Mouse (Mus musculus) Patski (cell line): ENCODE measurements around the gene Vps37c. TPM values are rescaled to one million over a fixed set of nuclear protein-coding genes. Genes with fewer than 3 reads are reported as not detected.

Experiments used
- ATAC-seq: fragments of 100-300 bp; one replicate; pipeline ENCODE4 v1.8.0; 2021
- CTCF ChIA-PET: fragments of 350-600 bp; sonication (Branson Sonifier 250); formaldehyde crosslinking; loops from one replicate; lab custom pipeline; 2022; ENCODE audit warnings: inconsistent platforms; lab: Charles Lee
- POLR2A ChIA-PET: fragments of 350-600 bp; sonication (Branson Sonifier 250); formaldehyde crosslinking; loops from one replicate; lab custom pipeline; 2022; ENCODE audit warnings: antibody characterized with exemption, inconsistent platforms; lab: Charles Lee
- DNase-seq: peaks from one replicate; pipeline ENCODE4 v3.0.0-alpha.2; 2011; ENCODE audit warnings: low read depth, low spot score
- H3K27me3 ChIP-seq: fragments of 371-371 bp; one replicate; pipeline ENCODE4 v1.5.1; 2021
- CTCF ChIP-seq: fragments of 100-300 bp; IDR thresholded peaks from one replicate; pipeline ENCODE4 v1.5.1; 2021
- in situ Hi-C: fragments of 300-500 bp; cut with MboI; formaldehyde crosslinking; loops from 3 replicates; pipeline ENCODE4 v1.11.1; 2018; ENCODE audit warnings: low pct_unique_long_range_greater_than_20kb, mixed read lengths
- polyA plus RNA-seq: library from polyadenylated mRNA; unstranded; gene quantifications from one replicate; pipeline ENCODE4 v1.2.3, GENCODE M21; 2021

Vps37c gene
- polyA plus RNA-seq, 1 experiment from 2014 or later: 52.9 TPM

DNA sequence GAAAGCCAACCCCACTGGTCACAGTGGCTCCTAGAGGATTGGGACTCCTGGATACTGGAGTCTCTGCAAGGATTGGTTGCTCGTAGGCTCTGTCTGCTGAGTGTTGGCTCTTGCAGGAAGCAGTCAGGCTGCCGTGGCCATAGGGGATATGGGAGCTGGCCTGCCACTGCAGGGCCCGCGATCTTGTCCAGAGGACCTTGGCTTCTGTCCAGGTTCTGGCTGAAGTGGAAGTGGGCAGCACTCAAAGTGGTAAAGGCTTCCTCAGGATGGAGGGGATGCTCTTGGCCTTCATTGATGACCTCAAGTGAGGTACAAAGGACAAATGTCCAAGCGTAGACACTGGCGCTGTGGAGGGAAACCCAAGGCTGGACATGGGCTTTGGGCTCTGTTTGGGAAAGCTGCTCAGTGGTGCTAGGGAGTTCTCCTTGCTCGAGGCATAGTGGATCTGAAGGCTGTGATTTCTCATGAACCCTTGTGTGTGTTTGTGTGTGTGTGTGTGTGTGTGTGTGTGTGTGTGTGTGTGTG lies 29.8 kb downstream of the Vps37c start:
- no peak for DNase-seq

DNA sequence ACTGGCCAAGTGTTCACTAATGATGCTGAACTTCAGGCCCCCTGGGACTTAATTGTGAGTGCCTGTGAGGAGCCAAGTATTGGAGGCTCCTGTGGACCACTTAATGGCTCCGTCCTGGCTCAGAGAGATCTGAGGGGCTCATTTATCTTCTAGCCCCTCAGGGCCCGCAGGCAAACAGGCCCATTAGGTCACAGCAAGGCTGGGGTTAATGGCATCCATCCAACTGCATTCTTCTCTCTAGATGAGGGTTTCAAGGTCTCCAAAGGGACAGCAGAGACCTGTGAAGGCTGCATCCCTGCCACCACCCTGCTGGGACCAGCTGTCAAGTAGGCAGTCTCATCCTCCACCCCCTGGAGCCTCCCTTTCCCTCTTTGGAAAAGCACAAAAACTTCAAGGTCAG lies 31.2 kb downstream of the Vps37c start:
- CTCF ChIA-PET: no interaction called here
- no peaks in the 10 kb centered on the region for H3K27me3 ChIP-seq
- no peak for TF ChIP-seq CTCF
- POLR2A ChIA-PET: interaction anchor here (0.7 kb wide), 1 partner anchor 202 kb away, joined by 3 read pairs; no protein-coding TSS in a partner anchor
- in situ Hi-C loops: loop anchor here (5.0 to 10.0 kb wide), 3 partner anchors 125 to 238 kb away; no protein-coding TSS in a partner anchor
- no peak for ATAC-seq
- DNase-seq: no peak

More for the DNA sequence above, 29.8 kb downstream of the Vps37c start:
- POLR2A ChIA-PET: interaction anchor here (0.6 to 0.8 kb wide), 3 partner anchors 32 to 240 kb away, joined by 4 read pairs; no protein-coding TSS in a partner anchor
- no peak for ATAC-seq
- CTCF ChIA-PET: interaction anchor here (0.7 to 2.1 kb wide), 2 partner anchors 9 to 99 kb away, joined by 3 to 7 read pairs; no protein-coding TSS in a partner anchor
- no peaks in the 10 kb centered on the region for H3K27me3 ChIP-seq
- no peak for TF ChIP-seq CTCF
- in situ Hi-C loops: loop anchor here (5.0 to 10.0 kb wide), 3 partner anchors 126 to 239 kb away; no protein-coding TSS in a partner anchor

DNA sequence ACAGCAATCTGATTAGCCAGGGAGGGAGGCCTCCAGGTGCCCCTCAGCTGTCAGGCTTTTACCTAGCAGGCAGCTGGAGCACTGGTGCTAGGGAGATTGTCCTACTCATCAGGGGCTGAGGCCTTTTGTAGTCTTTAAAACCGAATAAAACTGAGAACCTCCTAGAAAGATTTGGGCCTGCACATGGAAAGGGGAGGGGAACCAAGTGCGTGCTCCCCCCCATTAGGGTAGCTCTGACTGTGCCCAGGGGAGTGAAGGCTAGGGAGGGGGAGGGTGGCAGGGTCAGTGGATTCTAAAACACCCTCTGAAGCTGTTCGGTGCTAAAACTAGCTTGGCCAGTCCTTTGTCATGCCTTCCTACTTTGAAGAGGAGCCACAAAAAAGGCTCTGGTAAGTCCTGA lies 32.0 kb downstream of the Vps37c start:
- ATAC-seq: no peak
- H3K27me3 ChIP-seq: no peaks in the 10 kb centered on the region
- in situ Hi-C loops: no loop called here
- ChIA-PET POLR2A (interaction anchor here (0.7 to 0.9 kb wide), 2 partner anchors 65 to 201 kb away, joined by 3 to 4 read pairs; no protein-coding TSS in a partner anchor), CTCF (interaction anchor here (1.0 to 2.2 kb wide), 3 partner anchors 10 to 110 kb away, joined by 3 to 5 read pairs (median 5); partner anchors contain the start of gene Cd6)
- no peak for TF ChIP-seq CTCF
- DNase-seq: no peak

DNA sequence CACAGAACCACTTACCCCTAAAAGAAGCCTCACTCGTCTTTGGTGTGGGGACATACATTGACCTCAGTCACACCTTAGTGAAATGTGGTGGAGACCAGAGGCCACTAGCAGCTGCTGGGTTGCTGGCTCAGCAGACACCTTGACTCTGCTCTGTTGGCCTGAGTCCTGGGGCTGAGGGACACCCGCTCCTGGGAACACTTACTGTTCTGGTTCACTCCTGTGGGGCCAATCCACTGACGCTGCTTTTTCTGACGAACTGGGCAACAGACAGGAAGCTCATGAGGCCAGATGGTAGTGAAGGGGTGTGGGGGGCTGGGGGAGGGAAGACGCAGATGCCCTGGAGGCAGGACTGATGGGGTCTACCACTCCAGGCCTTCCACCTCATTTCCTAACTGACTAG lies 32.5 kb downstream of the Vps37c start:
- in situ Hi-C loops: no loop called here
- CTCF ChIA-PET: interaction anchor here (1.0 to 2.2 kb wide), 4 partner anchors 9 to 109 kb away, joined by 3 to 5 read pairs (median 4); partner anchors contain the start of gene Cd6
- ATAC-seq: no peak
- no peak for TF ChIP-seq CTCF
- H3K27me3 ChIP-seq: no peaks in the 10 kb centered on the region
- POLR2A ChIA-PET: interaction anchor here (0.9 kb wide), 1 partner anchor 64 kb away, joined by 4 read pairs; no protein-coding TSS in a partner anchor
- no peak for DNase-seq

DNA sequence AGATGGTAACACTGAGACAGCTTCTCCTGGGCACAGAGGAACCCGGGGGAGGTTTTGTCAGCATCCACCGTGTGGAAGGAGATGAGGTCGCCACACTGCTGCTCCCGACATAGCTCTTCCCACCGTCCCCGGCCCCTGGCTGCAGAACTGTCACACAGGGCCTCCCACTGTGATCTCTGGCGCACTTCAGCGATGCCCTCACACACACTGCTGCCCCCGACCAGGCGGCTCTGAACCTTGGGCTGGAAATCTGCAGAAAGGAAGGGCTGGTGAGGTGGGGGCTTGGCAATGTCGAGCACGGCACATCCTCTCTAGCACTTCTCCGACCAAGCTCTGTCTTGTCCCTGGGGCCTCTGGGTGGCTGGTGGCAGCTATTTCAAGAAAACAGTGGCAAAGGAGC lies 34.5 kb downstream of the Vps37c start:
- in situ Hi-C loops: no loop called here
- TF ChIP-seq CTCF: no peak
- no peaks in the 10 kb centered on the region for H3K27me3 ChIP-seq
- DNase-seq: no peak
- no peak for ATAC-seq
- CTCF ChIA-PET: interaction anchor here (0.9 to 1.5 kb wide), 3 partner anchors 9 to 151 kb away, joined by 3 to 4 read pairs (median 3); no protein-coding TSS in a partner anchor
- POLR2A ChIA-PET: no interaction called here

DNA sequence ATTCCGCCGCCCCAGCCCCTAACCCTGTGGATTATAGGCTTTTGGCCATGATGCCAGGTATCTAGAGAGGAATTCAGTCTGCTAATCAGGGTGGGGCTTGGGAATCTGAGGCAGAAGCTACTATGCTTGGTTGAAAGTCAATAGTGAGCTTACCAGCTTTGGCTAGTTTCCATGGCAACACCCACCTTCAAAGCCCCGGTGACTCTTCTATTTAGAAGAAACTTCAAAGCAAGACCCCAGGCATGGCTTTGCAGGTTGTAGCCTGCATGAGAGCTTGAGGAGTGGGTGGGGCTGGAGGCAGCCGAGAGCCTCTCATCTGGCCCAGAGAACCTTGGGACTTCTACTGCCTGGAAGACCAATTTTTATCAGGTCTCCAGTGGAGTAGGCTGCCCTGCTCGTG lies 35.1 kb downstream of the Vps37c start:
- ChIA-PET POLR2A (no interaction called here), CTCF (interaction anchor here (0.9 to 1.5 kb wide), 3 partner anchors 9 to 150 kb away, joined by 3 to 4 read pairs (median 3); no protein-coding TSS in a partner anchor)
- no peak for TF ChIP-seq CTCF
- no peaks in the 10 kb centered on the region for H3K27me3 ChIP-seq
- in situ Hi-C loops: no loop called here
- DNase-seq (no peak), ATAC-seq (no peak)

DNA sequence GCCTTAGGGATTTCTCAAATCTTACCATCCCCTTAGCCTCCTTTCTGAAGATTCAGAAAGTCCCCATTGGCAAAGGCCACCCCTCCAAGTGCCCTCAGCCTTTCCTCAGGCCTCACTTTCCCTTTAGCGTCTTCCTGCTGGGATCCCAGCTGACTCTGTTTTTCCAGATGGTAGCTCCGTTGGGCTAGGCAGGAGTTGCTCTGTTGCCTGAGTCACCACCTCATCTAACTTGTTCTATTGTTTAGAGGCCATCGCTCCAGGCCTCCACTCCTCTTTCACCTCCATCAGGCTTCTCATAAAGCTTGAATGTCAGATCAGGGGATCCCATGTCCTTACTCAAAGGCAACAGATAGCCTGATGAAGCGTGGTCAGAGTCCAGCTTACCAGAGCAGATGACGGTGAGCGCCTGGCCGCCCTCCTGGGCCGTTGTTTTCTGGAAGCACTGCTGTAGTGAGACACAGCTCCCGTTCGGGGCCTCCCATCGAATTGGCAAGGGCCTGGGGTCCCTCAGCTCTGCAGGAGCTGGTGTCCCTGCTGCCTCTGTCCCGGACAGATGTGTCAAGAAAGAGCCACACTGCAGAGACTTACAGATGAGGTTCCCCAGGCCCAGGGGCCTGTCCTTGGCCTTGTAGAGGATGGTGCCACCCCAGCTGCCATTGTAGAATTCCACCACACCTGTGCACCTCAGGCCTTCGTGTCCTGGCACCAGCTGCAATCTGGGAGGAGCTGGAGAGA lies 36.3 kb downstream of the Vps37c start:
- ChIA-PET CTCF (interaction anchor here (1.5 kb wide), 1 partner anchor 10 kb away, joined by 4 read pairs; no protein-coding TSS in a partner anchor), POLR2A (no interaction called here)
- no peak for TF ChIP-seq CTCF
- no peak for DNase-seq
- in situ Hi-C loops: no loop called here
- no peaks in the 10 kb centered on the region for H3K27me3 ChIP-seq
- ATAC-seq: no peak

DNA sequence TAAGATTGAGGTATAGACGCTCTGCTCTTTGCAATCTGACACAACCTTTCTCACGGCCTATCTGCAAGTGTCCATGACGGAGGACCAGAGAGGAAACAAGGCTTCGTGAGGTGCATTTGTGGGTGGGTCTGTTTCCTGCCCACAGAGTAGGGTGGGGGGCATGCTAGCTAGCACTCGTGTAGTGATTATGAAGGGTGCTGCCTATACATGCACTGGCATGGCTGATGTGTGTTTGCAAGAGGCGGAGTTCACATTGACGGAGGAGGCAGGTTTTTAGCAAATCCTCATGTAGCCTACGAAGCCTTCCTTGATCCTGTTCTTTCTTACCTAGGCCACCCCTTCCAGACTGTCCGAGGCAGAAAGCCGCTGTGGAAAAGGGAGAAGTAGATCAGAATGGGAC lies 41.4 kb downstream of the Vps37c start:
- H3K27me3 ChIP-seq: no peaks in the 10 kb centered on the region
- POLR2A ChIA-PET: no interaction called here
- TF ChIP-seq CTCF: no peak
- in situ Hi-C loops: no loop called here
- CTCF ChIA-PET: interaction anchor here (1.0 to 1.1 kb wide), 3 partner anchors 8 to 101 kb away, joined by 3 read pairs; no protein-coding TSS in a partner anchor
- ATAC-seq (no peak), DNase-seq (no peak)

DNA sequence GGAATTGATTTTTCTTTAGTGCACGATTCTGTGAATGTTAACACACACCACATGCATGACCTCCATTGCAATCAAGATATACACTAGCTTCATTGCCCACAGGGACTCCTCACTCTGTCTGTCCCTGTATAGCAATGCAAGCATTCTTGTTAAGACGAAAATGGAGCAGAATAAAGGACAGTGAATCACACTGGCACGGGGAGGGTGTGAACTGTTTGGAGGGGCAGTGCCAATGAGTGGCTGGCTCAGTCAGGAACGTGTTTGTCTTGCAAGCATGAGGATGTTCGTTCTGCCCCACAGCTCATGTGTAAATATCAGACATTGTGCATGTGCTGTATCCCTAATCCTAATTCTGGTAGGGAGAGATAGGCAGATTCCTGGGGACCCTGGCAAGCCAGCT lies 41.9 kb downstream of the Vps37c start:
- POLR2A ChIA-PET: no interaction called here
- in situ Hi-C loops: no loop called here
- ATAC-seq: no peak
- CTCF ChIA-PET: interaction anchor here (1.0 kb wide), 2 partner anchors 9 to 100 kb away, joined by 3 read pairs; no protein-coding TSS in a partner anchor
- no peak for TF ChIP-seq CTCF
- no peaks in the 10 kb centered on the region for H3K27me3 ChIP-seq
- no peak for DNase-seq

DNA sequence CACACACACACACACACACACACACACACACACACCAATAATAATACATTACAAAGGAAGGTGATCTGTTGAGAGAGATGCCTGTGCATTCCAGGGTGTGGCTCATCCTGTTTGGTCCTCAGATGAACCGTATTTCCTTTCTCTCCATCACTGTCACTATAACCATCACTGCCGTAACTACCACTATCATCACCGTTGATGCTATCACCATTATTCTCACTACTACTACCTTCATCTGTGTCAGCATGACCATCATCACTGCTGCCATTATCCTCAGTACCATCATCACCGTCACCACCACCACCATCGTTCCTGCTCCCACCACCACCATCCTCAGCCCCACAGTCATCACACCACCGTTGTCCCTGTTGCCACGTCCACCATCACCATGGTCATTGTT lies 43.4 kb downstream of the Vps37c start:
- POLR2A ChIA-PET: interaction anchor here (1.0 kb wide), 1 partner anchor 13 kb away, joined by 3 read pairs; no protein-coding TSS in a partner anchor
- no peak for ATAC-seq

More for the DNA sequence above, 43.4 kb downstream of the Vps37c start:
- DNase-seq: no peak
- no peak for TF ChIP-seq CTCF
- CTCF ChIA-PET: interaction anchor here (0.7 kb wide), 1 partner anchor 23 kb away, joined by 3 read pairs; no protein-coding TSS in a partner anchor
- no peaks in the 10 kb centered on the region for H3K27me3 ChIP-seq
- in situ Hi-C loops: no loop called here
